Mouse (Mus musculus) stomach, embryonic 14.5 days (tissue): ENCODE measurements at regions not wholly inside any gene's neighbourhood (a gene's known extent, or its start where the extent isn't known, plus 50 kb on each side); places are given as distances from the start of the nearest gene placed in this dataset.

Experiments used
- ATAC-seq: fragments of 200-750 bp; cut with Nextera tagmentation; 2 replicates; pipeline ENCODE4 v1.8.0; 2017; ENCODE audit warnings: low read depth, moderate TSS enrichment; ENCODE audit not compliant: insufficient number of reproducible peaks, insufficient read depth, low FRiP score
- H3K27ac ChIP-seq: fragments of 300-500 bp; sonication (generic); 2 replicates; pipeline ENCODE4 v1.5.1; 2014; ENCODE audit warnings: mild to moderate bottlenecking, low read length, moderate library complexity, mixed read lengths
- H3K27me3 ChIP-seq: fragments of 300-500 bp; sonication (generic); 2 replicates; pipeline ENCODE4 v1.6.1; 2014; ENCODE audit warnings: low read length, control low read depth, mixed read lengths; ENCODE audit not compliant: control insufficient read depth, insufficient read depth
- H3K36me3 ChIP-seq: fragments of 300-500 bp; sonication (generic); 2 replicates; pipeline ENCODE4 v1.6.1; 2014; ENCODE audit warnings: mild to moderate bottlenecking, control low read depth, low read length, moderate library complexity, mixed read lengths; ENCODE audit not compliant: control insufficient read depth, insufficient read depth
- H3K4me1 ChIP-seq: fragments of 300-500 bp; sonication (generic); 2 replicates; pipeline ENCODE4 v1.6.1; 2014; ENCODE audit warnings: low read length, control low read depth, mixed read lengths; ENCODE audit not compliant: control insufficient read depth, insufficient read depth
- H3K4me2 ChIP-seq: fragments of 300-500 bp; sonication (generic); replicated peaks from 2 replicates; pipeline ENCODE4 v1.6.1; 2014; ENCODE audit warnings: low read depth, low read length, control low read depth
- H3K4me3 ChIP-seq: fragments of 300-500 bp; sonication (generic); 2 replicates; pipeline ENCODE4 v1.5.1; 2014; ENCODE audit warnings: low read depth, low read length, control low read depth
- H3K9ac ChIP-seq: fragments of 300-500 bp; sonication (generic); replicated peaks from 2 replicates; pipeline ENCODE4 v1.6.1; 2014; ENCODE audit warnings: low read depth, mild to moderate bottlenecking, control low read depth, low read length, moderate library complexity, mixed read lengths
- H3K9me3 ChIP-seq: fragments of 300-500 bp; sonication (generic); 2 replicates; pipeline ENCODE4 v1.6.1; 2016; ENCODE audit warnings: low read depth, low read length, control low read depth; ENCODE audit not compliant: control insufficient read depth
- WGBS: fragments of 180-500 bp; shearing (Covaris S2); extraction: QIAGEN DNeasy Blood & Tissue Kit; methylation state at CpG from one replicate; pipeline ENCODE4 v1.1.7; 2014; 5-methylcytosine and 5-hydroxymethylcytosine counted together

DNA sequence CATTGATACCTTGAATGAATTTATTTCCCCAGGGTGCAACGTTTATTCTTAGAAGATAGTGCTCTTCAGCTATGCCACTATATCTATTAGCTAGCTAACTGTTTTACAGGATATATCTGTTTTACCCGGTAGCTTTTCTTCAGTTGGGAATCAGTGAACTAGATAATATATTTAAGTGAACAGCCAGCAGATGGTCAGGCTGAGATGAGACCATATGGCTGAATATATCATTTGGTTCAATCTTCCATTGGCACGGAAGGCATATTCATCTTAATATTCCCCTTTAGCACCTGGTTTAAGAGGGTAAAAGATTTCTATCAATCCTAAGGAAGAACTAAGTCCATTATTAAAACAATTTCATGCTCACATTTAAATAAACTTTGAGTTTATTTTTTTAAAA is 62.6 kb upstream of the Aldoart1 start:
- Histone ChIP-seq H3K36me3 (no peaks in the 10 kb centered on the region), H3K4me3 (no peak overlapping the region), H3K27ac (no peak overlapping the region), H3K9ac (no peak overlapping the region), H3K27me3 (no peaks in the 10 kb centered on the region), H3K9me3 (no peaks in the 10 kb centered on the region), H3K4me2 (no peak overlapping the region), H3K4me1 (no peaks in the 10 kb centered on the region)
- 80% methylated on average over 3 of the region's 3 CpGs for WGBS
- ATAC-seq: no peak
